Mouse (Mus musculus): ENCODE results near the gene Cyp2c67.
"Not testable (repeated sequence)": the region's sequence is repeated elsewhere in the genome, so short reads cannot be mapped to it uniquely, and the experiment has no call there.

Gene Cyp2c67

GRCm38 (mm10) chr19:39648938-39649337 is at the start of gene Cyp2c67:
Gene Cyp2c67, minus strand, starts transcription at chr19:39649051.
- DNase-seq (ENCODE audit: low spot score), result no peak

GRCm38 (mm10) chr19:39665650-39666049 is 16.8 kb upstream of the Cyp2c67 start:
- not testable (repeated sequence) for DNase-seq (ENCODE audit: low spot score)

- DNase-seq (ENCODE audit: low spot score), result no peak
Observed at GRCm38 (mm10) chr19:39652381-39652780, 3.5 kb upstream of the Cyp2c67 start.

- no peak for DNase-seq (ENCODE audit: low spot score)
Observed at GRCm38 (mm10) chr19:39647519-39647918, 1.3 kb downstream of the Cyp2c67 start.

- DNase-seq (ENCODE audit: low spot score), result not testable (repeated sequence)
Observed at GRCm38 (mm10) chr19:39644551-39644950, 4.3 kb downstream of the Cyp2c67 start.

Data from layer of hippocampus, adult 9-10 months (tissue).